ENCODE assay signal across 14 mouse cellular contexts in genomic region chr13:4228441-4228840, GRCm38 (mm10). TPM values are rescaled to one million over a fixed set of nuclear protein-coding genes. Genes with fewer than 3 reads are reported as not detected.
DNase-seq lines count a peak whose midpoint lies in the region; ATAC-seq lines count a peak whose summit lies in the region.
"Had no signal": no experiment of that assay in that cellular context is flagged by ENCODE, and none has a peak within 500 bp of the region (broad histone marks: within the 10 kb centered on the region; RNA-seq: fewer than 3 reads in every experiment).

Gene Akr1c19, plus strand, starts transcription at chr13:4228700.

- H3K9me3 ChIP-seq in heart, embryonic 15.5 days (replicated peaks) = no peaks in the 10 kb centered on the region
- H3K9me3 ChIP-seq: embryonic facial prominence, embryonic 15.5 days; hindbrain, embryonic 15.5 days; limb, embryonic 12.5 days had no signal

- WGBS in heart, embryonic 15.5 days = 60% methylated on average over 1 of the region's 1 CpGs

- H3K36me3 ChIP-seq in heart, embryonic 15.5 days = no peaks in the 10 kb centered on the region
- H3K36me3 ChIP-seq: embryonic facial prominence, embryonic 15.5 days; hindbrain, embryonic 15.5 days; limb, embryonic 12.5 days had no signal

- H3K9ac ChIP-seq in heart, embryonic 15.5 days = no peak within 1 kb of the TSS
- H3K9ac ChIP-seq: embryonic facial prominence, embryonic 15.5 days; hindbrain, embryonic 15.5 days; limb, embryonic 12.5 days had no signal

- no peak within 1 kb of the TSS for H3K27ac ChIP-seq in heart, embryonic 15.5 days
- H3K27ac ChIP-seq: embryonic facial prominence, embryonic 15.5 days; hindbrain, embryonic 15.5 days; limb, embryonic 12.5 days had no signal

- no peak within 1 kb of the TSS for H3K4me2 ChIP-seq in heart, embryonic 15.5 days
- H3K4me2 ChIP-seq: embryonic facial prominence, embryonic 15.5 days; hindbrain, embryonic 15.5 days; limb, embryonic 12.5 days had no signal

- H3K4me1 ChIP-seq in heart, embryonic 15.5 days (replicated peaks) = peaks cover 3% of the 10 kb centered on the region; the same call in 1 of the 2 replicates
- H3K4me1 ChIP-seq: embryonic facial prominence, embryonic 15.5 days; hindbrain, embryonic 15.5 days; limb, embryonic 12.5 days had no signal

- no peaks in the 10 kb centered on the region for H3K27me3 ChIP-seq in heart, embryonic 15.5 days
- H3K27me3 ChIP-seq: embryonic facial prominence, embryonic 15.5 days; hindbrain, embryonic 15.5 days; limb, embryonic 12.5 days had no signal

- H3K4me3 ChIP-seq in heart, embryonic 15.5 days = no peak within 1 kb of the TSS
- H3K4me3 ChIP-seq: embryonic facial prominence, embryonic 15.5 days; hindbrain, embryonic 15.5 days; limb, embryonic 12.5 days had no signal

- peak; percentile 34 for DNase-seq in kidney, adult 9 months
- no peak for DNase-seq in kidney, adult 11 months
- DNase-seq in kidney, postnatal 10 days = peak; percentile 14
- DNase-seq in lung, postnatal 25 days (ENCODE audit: low spot score) = peak; percentile 58
- no peak for DNase-seq in adrenal gland, postnatal 36 days
- DNase-seq: adrenal gland, postnatal 14 days; cerebellum, adult 18-20 months had no signal

- 0 out of 2 replicates have a peak, but pooled peaks have one; percentile 39 for ATAC-seq in heart, embryonic 15.5 days (replicated peaks; ENCODE audit: insufficient number of reproducible peaks, insufficient read depth, low FRiP score, low read depth)
- no peak for ATAC-seq in megakaryocyte progenitor cell, adult 5-6 weeks (replicated peaks; ENCODE audit: poor library complexity)
- no peak for ATAC-seq in activated CD4-positive, CD25-positive, alpha-beta regulatory T cell, adult 4 months

RNA-seq across cellular contexts. Expression of gene Akr1c19, which starts in this region (rescaled TPM):
- polyA plus RNA-seq in heart, embryonic 15.5 days (2015; fragmentation: Nextera tagmentation; extraction: Ambion mirVana) = 1.7 and 2.3 TPM in 2 replicates
- total RNA-seq in adrenal gland, postnatal 36 days (2021) = under 1 TPM; 0.23 to 0.76 TPM
- total RNA-seq in megakaryocyte progenitor cell, adult 5-6 weeks (2015) = not detected in 2 replicates
- not detected in 2 replicates for total RNA-seq in megakaryocyte progenitor cell, adult 5-6 weeks (2017)
- polyA plus RNA-seq in activated CD4-positive, CD25-positive, alpha-beta regulatory T cell, adult 4 months (2017; shearing (Covaris generic)) = not detected
- total RNA-seq: layer of hippocampus, postnatal 25 days had no signal

Comparison
In these comparisons a context has a peak if more than half of its experiments do, and no peak if none do; other contexts are left out.
1. DNase-seq: peak in kidney, adult 9 months (single experiment), kidney, postnatal 10 days (single experiment) and lung, postnatal 25 days (single experiment); none in kidney, adult 11 months (single experiment) and adrenal gland, postnatal 36 days (0 of 2).